Mouse (Mus musculus): ENCODE data around the gene Map2k6. TPM values are rescaled to one million over a fixed set of nuclear protein-coding genes. Genes with fewer than 3 reads are reported as not detected.

Map2k6 gene
- polyA plus RNA-seq, 1 experiment = 3.6 TPM

DNA sequence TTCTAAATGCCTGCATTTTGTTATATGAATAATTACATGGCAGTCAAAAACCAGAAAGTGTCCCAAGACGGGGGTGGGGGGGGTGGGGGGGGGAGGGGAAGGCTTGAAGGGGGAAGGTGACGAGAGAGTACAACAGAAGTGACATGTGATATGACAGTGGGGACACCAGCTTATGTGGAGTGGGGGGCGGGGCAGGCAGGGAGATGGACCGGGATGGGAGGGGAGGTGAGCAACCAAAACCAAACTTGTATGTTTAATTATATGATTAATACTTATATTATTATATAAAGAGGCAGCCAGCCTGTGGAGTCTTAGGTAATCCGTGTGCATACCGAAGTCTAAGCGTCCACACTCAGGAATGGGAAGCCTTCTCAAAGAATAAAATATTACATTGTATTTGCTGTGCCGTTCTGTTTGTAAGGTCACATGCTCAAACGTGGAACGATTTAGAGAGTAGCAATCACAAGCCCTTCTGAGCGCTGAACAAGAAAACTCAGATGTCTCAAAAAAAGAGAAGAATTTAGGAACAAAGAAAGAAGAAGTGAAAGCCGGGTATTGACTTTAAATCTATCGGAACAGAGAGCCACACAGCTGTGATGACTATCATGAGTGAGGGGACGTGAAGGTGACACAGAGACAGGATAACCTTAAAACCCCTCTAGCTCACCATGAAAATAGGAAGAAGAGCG, 26.5 kb upstream of the Map2k6 start:
- TF ChIP-seq POLR2A (IDR thresholded peaks at IDR 0.05; ENCODE audit: borderline replicate concordance, low read depth, low read length) (no peak), CTCF (IDR thresholded peaks at IDR 0.05; ENCODE audit: low read depth, low read length) (no peak)
- peaks cover 8% of the 10 kb centered on the region for H3K4me1 ChIP-seq (ENCODE audit: control insufficient read depth, insufficient read depth, low read length)
- no peak overlapping the region for H3K4me3 ChIP-seq (ENCODE audit: insufficient read depth, low read length)
- peak overlapping the region; percentile 36 for H3K27ac ChIP-seq (ENCODE audit: insufficient read depth, low read depth, low read length)

DNA sequence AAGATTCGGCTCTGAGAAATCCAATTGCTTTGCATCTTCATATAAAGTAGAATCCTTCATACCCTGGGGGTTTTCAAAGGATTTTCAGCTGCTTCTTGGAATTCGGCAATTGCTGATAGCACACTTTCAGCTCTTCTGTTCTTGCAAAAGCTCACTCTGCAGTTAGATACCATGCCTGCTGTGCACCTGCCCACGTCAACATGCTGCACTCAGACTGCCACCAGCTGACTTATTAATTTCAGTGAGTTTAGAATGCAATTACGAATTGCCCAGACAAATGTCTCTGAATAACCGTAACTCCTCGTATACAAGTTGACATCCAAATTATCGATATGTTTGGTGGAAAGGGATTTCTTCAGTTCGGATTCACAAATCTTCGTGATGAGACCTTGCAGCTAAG, 24.9 kb upstream of the Map2k6 start:
- TF ChIP-seq POLR2A (IDR thresholded peaks at IDR 0.05; ENCODE audit: borderline replicate concordance, low read depth, low read length) (no peak), CTCF (IDR thresholded peaks at IDR 0.05; ENCODE audit: low read depth, low read length) (no peak)
- H3K27ac ChIP-seq (ENCODE audit: insufficient read depth, low read depth, low read length) = no peak overlapping the region
- no peak overlapping the region for H3K4me3 ChIP-seq (ENCODE audit: insufficient read depth, low read length)
- H3K4me1 ChIP-seq (ENCODE audit: control insufficient read depth, insufficient read depth, low read length) = peaks cover 8% of the 10 kb centered on the region

DNA sequence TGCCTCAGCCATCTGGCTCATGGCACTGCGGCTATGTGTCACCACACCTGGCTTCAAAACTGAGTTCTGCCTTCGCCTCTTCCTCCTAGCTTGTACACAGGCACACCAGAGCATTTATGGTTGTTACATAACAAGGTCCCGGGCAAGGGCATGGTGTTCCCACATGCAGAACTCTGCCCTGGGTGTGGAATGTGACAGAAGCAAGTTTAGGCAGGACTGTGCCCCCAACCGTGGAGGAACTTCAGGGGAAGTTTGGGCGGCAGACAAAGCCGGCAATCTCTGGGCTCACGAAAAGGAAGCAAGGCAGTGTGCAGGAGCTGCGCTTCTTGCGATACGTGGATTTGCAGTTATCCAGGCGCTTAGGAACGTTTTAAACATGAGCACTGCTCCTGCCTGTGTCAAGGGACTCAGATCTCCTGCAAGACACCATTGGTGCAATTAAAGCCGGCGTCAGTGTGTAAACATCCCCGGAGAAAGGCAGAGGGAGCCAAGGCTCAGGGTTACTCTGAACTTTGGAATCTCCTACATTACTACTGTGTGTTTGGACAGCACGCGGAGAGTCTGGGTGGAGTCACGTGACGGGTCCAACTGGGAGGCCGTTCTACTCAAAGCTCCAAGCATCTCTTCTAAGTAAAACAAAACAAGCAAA, 19.1 kb upstream of the Map2k6 start:
- Histone ChIP-seq H3K27ac (ENCODE audit: insufficient read depth, low read depth, low read length) (no peak overlapping the region), H3K4me3 (ENCODE audit: insufficient read depth, low read length) (peak overlapping the region; percentile 50), H3K4me1 (ENCODE audit: control insufficient read depth, insufficient read depth, low read length) (peaks cover 9% of the 10 kb centered on the region)
- no peak for TF ChIP-seq POLR2A (IDR thresholded peaks at IDR 0.05; ENCODE audit: borderline replicate concordance, low read depth, low read length)
- no peak for TF ChIP-seq CTCF (IDR thresholded peaks at IDR 0.05; ENCODE audit: low read depth, low read length)

DNA sequence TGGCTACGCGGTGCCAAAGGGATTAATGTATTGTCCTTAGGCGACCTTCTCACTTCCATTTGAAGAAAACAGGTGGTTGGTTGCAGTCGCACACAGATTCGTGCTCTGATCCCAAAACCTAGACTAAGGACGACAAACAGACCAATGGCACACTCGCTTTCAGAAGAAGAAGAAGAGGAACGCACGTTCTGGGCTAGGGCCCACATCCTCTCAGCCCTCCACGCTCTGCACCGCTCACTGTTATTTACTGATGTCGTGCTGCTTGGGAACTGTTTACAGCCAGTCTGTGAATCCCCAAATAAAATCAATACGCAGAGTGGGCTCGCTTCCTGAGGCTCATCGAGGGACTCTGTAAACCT, 18.6 kb upstream of the Map2k6 start:
- Histone ChIP-seq H3K27ac (ENCODE audit: insufficient read depth, low read depth, low read length) (no peak overlapping the region), H3K4me3 (ENCODE audit: insufficient read depth, low read length) (peak overlapping the region; percentile 50), H3K4me1 (ENCODE audit: control insufficient read depth, insufficient read depth, low read length) (peaks cover 9% of the 10 kb centered on the region)
- no peak for TF ChIP-seq POLR2A (IDR thresholded peaks at IDR 0.05; ENCODE audit: borderline replicate concordance, low read depth, low read length)
- TF ChIP-seq CTCF (IDR thresholded peaks at IDR 0.05; ENCODE audit: low read depth, low read length) = no peak

DNA sequence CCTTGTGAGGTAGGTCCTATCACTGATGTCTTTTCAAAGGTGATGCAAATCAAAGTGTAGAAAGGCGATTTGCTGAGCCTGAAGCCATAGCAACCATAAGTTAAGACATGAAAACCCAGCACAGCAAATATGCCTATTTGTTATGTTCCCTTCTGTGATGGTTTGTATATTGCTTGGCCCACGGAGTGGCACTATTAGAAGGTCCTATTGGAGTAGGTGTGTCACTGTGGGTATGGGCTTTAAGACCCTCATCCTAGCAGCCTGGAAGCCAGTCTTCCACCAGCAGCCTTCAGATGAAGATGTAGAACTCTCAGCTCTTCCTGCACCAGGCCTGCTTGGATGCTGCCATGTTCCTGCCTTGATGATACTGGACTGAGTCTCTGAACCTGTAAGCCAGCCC, 13.4 kb upstream of the Map2k6 start:
- TF ChIP-seq POLR2A (IDR thresholded peaks at IDR 0.05; ENCODE audit: borderline replicate concordance, low read depth, low read length) (no peak), CTCF (IDR thresholded peaks at IDR 0.05; ENCODE audit: low read depth, low read length) (no peak)
- H3K27ac ChIP-seq (ENCODE audit: insufficient read depth, low read depth, low read length) = no peak overlapping the region
- H3K4me1 ChIP-seq (ENCODE audit: control insufficient read depth, insufficient read depth, low read length) = peaks cover 3% of the 10 kb centered on the region
- no peak overlapping the region for H3K4me3 ChIP-seq (ENCODE audit: insufficient read depth, low read length)

DNA sequence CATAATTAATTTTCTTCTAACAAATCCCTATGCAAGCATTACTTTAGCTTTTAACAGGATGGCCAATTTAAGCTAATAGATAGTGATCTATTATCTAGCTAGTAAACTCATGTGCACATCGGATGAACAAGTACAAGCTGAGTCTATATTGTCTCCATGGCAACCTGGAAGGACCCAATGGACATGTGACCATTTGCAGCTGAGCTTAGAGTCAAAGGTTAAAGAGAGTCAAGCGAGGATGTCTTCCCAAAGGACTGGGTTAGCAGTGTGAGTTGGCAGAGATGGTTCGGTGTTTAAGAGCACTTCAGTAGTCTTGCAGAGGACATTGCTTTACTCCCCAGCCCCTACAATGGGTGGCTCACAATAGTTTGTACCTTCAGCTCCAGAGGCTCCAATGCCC, 6.2 kb upstream of the Map2k6 start:
- TF ChIP-seq POLR2A (IDR thresholded peaks at IDR 0.05; ENCODE audit: borderline replicate concordance, low read depth, low read length) (no peak), CTCF (IDR thresholded peaks at IDR 0.05; ENCODE audit: low read depth, low read length) (no peak)
- H3K4me3 ChIP-seq (ENCODE audit: insufficient read depth, low read length) = no peak overlapping the region
- no peaks in the 10 kb centered on the region for H3K4me1 ChIP-seq (ENCODE audit: control insufficient read depth, insufficient read depth, low read length)
- H3K27ac ChIP-seq (ENCODE audit: insufficient read depth, low read depth, low read length) = no peak overlapping the region

DNA sequence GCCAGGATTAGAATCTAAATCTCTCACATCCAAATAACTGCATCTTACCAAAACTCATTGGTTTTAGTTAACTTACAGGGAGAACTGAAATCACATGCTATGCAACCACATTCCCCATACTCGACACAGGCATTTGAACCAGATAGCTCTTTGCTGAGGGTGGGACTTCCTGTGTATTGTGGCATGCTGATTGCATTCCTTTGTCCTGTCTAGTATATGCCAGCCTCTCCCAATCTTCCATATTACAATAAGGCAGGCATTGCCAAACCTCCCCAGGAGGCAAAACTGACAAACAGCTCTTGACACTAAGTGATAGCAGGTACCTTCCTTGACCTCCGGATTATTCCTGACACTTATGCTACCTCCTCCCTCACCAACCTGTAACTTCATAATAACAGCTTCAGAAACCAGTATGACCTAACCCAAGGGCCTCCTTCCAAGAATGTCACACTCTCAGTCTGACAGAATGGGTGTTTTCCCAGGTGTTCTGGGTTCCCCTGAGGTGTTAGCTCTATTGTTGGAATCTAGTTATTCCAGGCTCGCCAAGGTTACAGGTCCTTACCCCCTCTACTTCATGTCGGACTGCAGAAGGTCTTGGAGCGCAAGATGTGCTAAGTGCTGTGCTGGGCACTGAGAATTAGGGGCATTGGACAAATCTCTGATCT, 4.0 kb upstream of the Map2k6 start:
- no peak for TF ChIP-seq CTCF (IDR thresholded peaks at IDR 0.05; ENCODE audit: low read depth, low read length)
- TF ChIP-seq POLR2A (IDR thresholded peaks at IDR 0.05; ENCODE audit: borderline replicate concordance, low read depth, low read length) = no peak
- no peak overlapping the region for H3K27ac ChIP-seq (ENCODE audit: insufficient read depth, low read depth, low read length)
- peaks cover 3% of the 10 kb centered on the region; the same call in 1 of the 2 replicates for H3K4me1 ChIP-seq (ENCODE audit: control insufficient read depth, insufficient read depth, low read length)
- no peak overlapping the region for H3K4me3 ChIP-seq (ENCODE audit: insufficient read depth, low read length)

DNA sequence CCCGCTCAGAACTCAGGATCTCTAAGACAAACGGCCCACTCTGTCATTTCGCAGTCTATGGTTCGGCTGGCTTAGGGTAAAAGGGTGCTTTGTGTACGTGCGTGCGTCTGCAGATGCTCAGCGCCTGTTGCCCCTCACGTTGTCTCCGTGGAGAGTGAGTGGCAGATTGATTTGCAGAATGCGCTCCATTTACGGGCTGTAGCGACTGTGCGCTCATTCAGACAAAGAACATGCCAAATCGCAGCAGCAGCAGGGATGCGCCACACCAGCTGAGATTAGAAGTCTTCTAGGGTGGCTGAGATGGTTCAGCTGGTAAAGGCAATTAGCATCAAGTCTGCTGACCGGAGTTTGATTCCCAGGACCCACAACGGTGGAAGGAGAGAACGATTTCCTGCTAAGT, 2.8 kb upstream of the Map2k6 start:
- H3K27ac ChIP-seq (ENCODE audit: insufficient read depth, low read depth, low read length) = no peak overlapping the region
- peaks cover 8% of the 10 kb centered on the region for H3K4me1 ChIP-seq (ENCODE audit: control insufficient read depth, insufficient read depth, low read length)
- TF ChIP-seq POLR2A (IDR thresholded peaks at IDR 0.05; ENCODE audit: borderline replicate concordance, low read depth, low read length) (no peak), CTCF (IDR thresholded peaks at IDR 0.05; ENCODE audit: low read depth, low read length) (no peak)
- H3K4me3 ChIP-seq (ENCODE audit: insufficient read depth, low read length) = no peak overlapping the region

DNA sequence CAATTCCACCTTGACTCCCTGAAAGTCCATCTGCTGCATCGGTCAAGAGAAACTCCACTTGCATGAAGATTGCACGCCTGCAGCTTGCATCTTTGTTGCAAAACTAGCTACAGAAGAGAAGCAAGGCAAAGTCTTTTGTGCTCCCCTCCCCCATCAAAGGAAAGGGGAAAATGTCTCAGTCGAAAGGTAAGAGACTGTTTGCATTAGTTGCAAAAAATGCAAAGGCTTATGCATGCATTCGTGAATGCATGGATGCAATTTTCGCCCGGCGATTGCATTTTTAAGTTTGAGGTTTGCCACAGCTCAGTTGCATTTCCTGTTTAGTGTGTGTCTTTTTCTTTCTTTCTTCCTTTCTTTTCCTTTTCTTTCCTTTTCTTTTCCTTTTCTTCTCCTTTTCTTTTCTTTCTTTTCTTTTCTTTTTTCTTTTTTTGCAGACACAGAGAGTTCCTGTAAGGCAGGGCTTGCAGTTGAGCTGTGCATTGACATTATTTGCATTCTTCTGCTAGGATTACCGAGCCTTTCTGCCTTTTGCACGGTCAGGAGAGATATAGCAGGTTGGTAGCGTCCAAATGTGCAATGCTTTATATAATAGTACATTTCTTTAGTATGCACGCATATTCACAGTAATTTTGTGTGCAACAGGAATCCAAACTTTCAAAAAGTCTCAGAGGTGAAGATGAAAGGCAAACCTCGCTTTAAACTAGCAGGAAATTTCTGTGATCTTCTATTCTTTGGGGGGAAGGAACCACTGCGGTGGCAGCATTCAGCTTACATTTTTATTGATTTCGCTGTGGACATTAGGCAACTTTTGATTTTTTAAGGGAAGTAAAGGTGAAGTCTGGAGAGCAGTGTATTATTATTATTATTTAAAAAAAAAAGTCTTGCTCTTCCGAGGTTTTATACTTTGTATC, 573 bp downstream of the Map2k6 start:
- Histone ChIP-seq H3K4me1 (ENCODE audit: control insufficient read depth, insufficient read depth, low read length) (peaks cover 10% of the 10 kb centered on the region), H3K4me3 (ENCODE audit: insufficient read depth, low read length) (peak overlapping the region; percentile 74), H3K27ac (ENCODE audit: insufficient read depth, low read depth, low read length) (peak overlapping the region; percentile 40)
- no peak for TF ChIP-seq CTCF (IDR thresholded peaks at IDR 0.05; ENCODE audit: low read depth, low read length)
- TF ChIP-seq POLR2A (IDR thresholded peaks at IDR 0.05; ENCODE audit: borderline replicate concordance, low read depth, low read length) = no peak

Measured in bone marrow macrophage, adult 2 months (primary cell).